Mouse (Mus musculus): ENCODE results near the gene Apob. TPM values are rescaled to one million over a fixed set of nuclear protein-coding genes. Genes with fewer than 3 reads are reported as not detected.
A peak's percentile ranks its signal among the peaks of the same experiment; 100 is the strongest.

The Apob gene
- total RNA-seq, 2 experiments from 2014 or later = 0.04 to 0.11 TPM

- DNase-seq (ENCODE audit: low spot score in 2 of 2) = no peak
- intact Hi-C loops (cut with DNase I) = no loop called here
These were observed 54.3 kb downstream of the Apob start for GRCm38 (mm10) chr12:8031595-8032358.

- DNase-seq (ENCODE audit: low spot score in 2 of 2) = no peak
- intact Hi-C loops (cut with DNase I) = no loop called here
These were observed 54.9 kb downstream of the Apob start for GRCm38 (mm10) chr12:8032359-8032755.

GRCm38 (mm10) chr12:8038081-8038730, 60.8 kb downstream of the Apob start:
- intact Hi-C loops (cut with DNase I) = no loop called here
- no peak for DNase-seq (ENCODE audit: low spot score in 2 of 2)

- intact Hi-C loops (cut with DNase I) = no loop called here
- no peak for DNase-seq (ENCODE audit: low spot score in 2 of 2)
These were observed 65.4 kb downstream of the Apob start for GRCm38 (mm10) chr12:8042626-8043394.

- no peak for DNase-seq (ENCODE audit: low spot score in 2 of 2)
- intact Hi-C loops (cut with DNase I) = no loop called here
These were observed 69.6 kb downstream of the Apob start for GRCm38 (mm10) chr12:8047046-8047445.

- no peak for DNase-seq (ENCODE audit: low spot score in 2 of 2)
- intact Hi-C loops (cut with DNase I) = no loop called here
These were observed 70.4 kb downstream of the Apob start for GRCm38 (mm10) chr12:8047789-8048309.

- intact Hi-C loops (cut with DNase I) = loop anchor here (10.0 kb wide), 2 partner anchors 179 to 459 kb away; no protein-coding TSS in a partner anchor
- no peak for DNase-seq (ENCODE audit: low spot score in 2 of 2)
These were observed 78.7 kb downstream of the Apob start for GRCm38 (mm10) chr12:8056001-8056640.

GRCm38 (mm10) chr12:8059576-8059975, 82.1 kb downstream of the Apob start:
- peak; percentile 70 to 83 for DNase-seq (ENCODE audit: low spot score in 2 of 2)
- intact Hi-C loops (cut with DNase I) = loop anchor here (2.0 to 10.0 kb wide), 3 partner anchors 175 to 455 kb away; no protein-coding TSS in a partner anchor

GRCm38 (mm10) chr12:8063363-8064065, 86.1 kb downstream of the Apob start:
- intact Hi-C loops (cut with DNase I) = no loop called here
- no peak for DNase-seq (ENCODE audit: low spot score in 2 of 2)

Other genes with a start within 250 kb of the Apob start
- gene Ldah, start 230.5 kb downstream of the Apob start, total RNA-seq (2021) = 10 to 100 TPM; 39.8 to 42.3 TPM

Data from left cerebral cortex, postnatal 14 days (tissue).